Mouse (Mus musculus) CD8-positive naive resting alpha-beta T cell, adult 2 months (primary cell): ENCODE measurements around the gene Atp23.
A peak's percentile ranks its signal among the peaks of the same experiment; 100 is the strongest.

Source experiments
- DNase-seq, 2 experiments: peaks; one replicate each; pipeline ENCODE4 v3.0.0; 2022; ENCODE audit warnings: low read depth in 2 of 2, low spot score in 2 of 2

The Atp23 gene

GRCm38 (mm10) chr10:126900821-126901487, at the start of gene Atp23:
Atp23 (minus strand) TSS chr10:126901355.
- peak; percentile 83 to 93 for DNase-seq

- no peak for DNase-seq
Observed at GRCm38 (mm10) chr10:126950572-126950971, 49.4 kb upstream of the Atp23 start.

- no peak for DNase-seq
Observed at GRCm38 (mm10) chr10:126949824-126950223, 48.7 kb upstream of the Atp23 start.

- DNase-seq, result no peak
Observed at GRCm38 (mm10) chr10:126945531-126945930, 44.4 kb upstream of the Atp23 start.

GRCm38 (mm10) chr10:126940949-126941348, 39.8 kb upstream of the Atp23 start:
- no peak for DNase-seq

- DNase-seq, result no peak
Observed at GRCm38 (mm10) chr10:126935556-126936381, 34.6 kb upstream of the Atp23 start.

- no peak for DNase-seq
Observed at GRCm38 (mm10) chr10:126935121-126935520, 34.0 kb upstream of the Atp23 start.

- DNase-seq, result no peak
Observed at GRCm38 (mm10) chr10:126934561-126934960, 33.4 kb upstream of the Atp23 start.

GRCm38 (mm10) chr10:126931760-126932139, 30.6 kb upstream of the Atp23 start:
- DNase-seq, result no peak

GRCm38 (mm10) chr10:126931123-126931759, 30.1 kb upstream of the Atp23 start:
- DNase-seq, result no peak

- DNase-seq, result no peak
Observed at GRCm38 (mm10) chr10:126930270-126931121, 29.3 kb upstream of the Atp23 start.

- no peak for DNase-seq
Observed at GRCm38 (mm10) chr10:126929543-126929942, 28.4 kb upstream of the Atp23 start.

GRCm38 (mm10) chr10:126928819-126929206, 27.7 kb upstream of the Atp23 start:
- no peak for DNase-seq

GRCm38 (mm10) chr10:126928011-126928818, 27.1 kb upstream of the Atp23 start:
- DNase-seq, result no peak

GRCm38 (mm10) chr10:126927101-126927961, 26.2 kb upstream of the Atp23 start:
- no peak for DNase-seq

- no peak for DNase-seq
Observed at GRCm38 (mm10) chr10:126925391-126925790, 24.2 kb upstream of the Atp23 start.

GRCm38 (mm10) chr10:126924087-126924486, 22.9 kb upstream of the Atp23 start:
- no peak for DNase-seq

- peak in 1 of 2 experiments; percentile 12 for DNase-seq
Observed at GRCm38 (mm10) chr10:126920220-126920619, 19.1 kb upstream of the Atp23 start.

GRCm38 (mm10) chr10:126919067-126919466, 17.9 kb upstream of the Atp23 start:
- DNase-seq, result peak; percentile 94 to 96
